Mouse (Mus musculus): ENCODE measurements around the gene Tgfbr2. TPM values are rescaled to one million over a fixed set of nuclear protein-coding genes. Genes with fewer than 3 reads are reported as not detected.

Gene Tgfbr2
- total and polyA plus RNA-seq, 3 experiments = 57.7 to 90.0 (median 64.3) TPM

GRCm38 (mm10) chr9:116193889-116194450 lies 18.8 kb upstream of the Tgfbr2 start:
- DNase-seq = no peak

- no peak for DNase-seq
These were observed 18.3 kb upstream of the Tgfbr2 start for GRCm38 (mm10) chr9:116193535-116193881.

GRCm38 (mm10) chr9:116192826-116193534 lies 17.8 kb upstream of the Tgfbr2 start:
- DNase-seq = no peak

- DNase-seq = no peak
These were observed 17.1 kb upstream of the Tgfbr2 start for GRCm38 (mm10) chr9:116192253-116192652.

- no peak for DNase-seq
These were observed 14.7 kb upstream of the Tgfbr2 start for GRCm38 (mm10) chr9:116189831-116190230.

- no peak for DNase-seq
These were observed 13.9 kb upstream of the Tgfbr2 start for GRCm38 (mm10) chr9:116188952-116189666.

- no peak for DNase-seq
These were observed 12.1 kb upstream of the Tgfbr2 start for GRCm38 (mm10) chr9:116187181-116187731.

- no peak for DNase-seq
These were observed 9.7 kb upstream of the Tgfbr2 start for GRCm38 (mm10) chr9:116184903-116185302.

- no peak for DNase-seq
These were observed 7.9 kb upstream of the Tgfbr2 start for GRCm38 (mm10) chr9:116183035-116183434.

- DNase-seq = no peak
These were observed 6.4 kb upstream of the Tgfbr2 start for GRCm38 (mm10) chr9:116181608-116182007.

GRCm38 (mm10) chr9:116178151-116178550 lies 3.0 kb upstream of the Tgfbr2 start:
- DNase-seq = peak; percentile 69

- no peak for DNase-seq
These were observed 1.9 kb upstream of the Tgfbr2 start for GRCm38 (mm10) chr9:116177108-116177507.

- DNase-seq = peak; percentile 68
These were observed 442 bp upstream of the Tgfbr2 start for GRCm38 (mm10) chr9:116175488-116176115.

GRCm38 (mm10) chr9:116173473-116174170 lies 1.5 kb downstream of the Tgfbr2 start:
- DNase-seq = no peak

GRCm38 (mm10) chr9:116173059-116173458 lies 2.1 kb downstream of the Tgfbr2 start:
- no peak for DNase-seq

- no peak for DNase-seq
These were observed 6.1 kb downstream of the Tgfbr2 start for GRCm38 (mm10) chr9:116169067-116169466.

GRCm38 (mm10) chr9:116167304-116167880 lies 7.8 kb downstream of the Tgfbr2 start:
- no peak for DNase-seq

GRCm38 (mm10) chr9:116166363-116166762 lies 8.8 kb downstream of the Tgfbr2 start:
- DNase-seq = no peak

- no peak for DNase-seq
These were observed 11.3 kb downstream of the Tgfbr2 start for GRCm38 (mm10) chr9:116163883-116164282.

GRCm38 (mm10) chr9:116162866-116163374 lies 12.2 kb downstream of the Tgfbr2 start:
- DNase-seq = no peak

GRCm38 (mm10) chr9:116160860-116161259 lies 14.3 kb downstream of the Tgfbr2 start:
- no peak for DNase-seq
